Mouse (Mus musculus) ovary, postnatal 10 days (tissue): ENCODE measurements around the gene Hsd17b2.

Source experiments
- DNase-seq: peaks from one replicate; pipeline ENCODE4 v3.0.0; 2022; ENCODE audit warnings: low spot score

Hsd17b2 gene

GRCm38 (mm10) chr8:117701859-117702258 is at the start of gene Hsd17b2:
Hsd17b2 (plus strand) TSS chr8:117701904.
- DNase-seq = no peak

DNA sequence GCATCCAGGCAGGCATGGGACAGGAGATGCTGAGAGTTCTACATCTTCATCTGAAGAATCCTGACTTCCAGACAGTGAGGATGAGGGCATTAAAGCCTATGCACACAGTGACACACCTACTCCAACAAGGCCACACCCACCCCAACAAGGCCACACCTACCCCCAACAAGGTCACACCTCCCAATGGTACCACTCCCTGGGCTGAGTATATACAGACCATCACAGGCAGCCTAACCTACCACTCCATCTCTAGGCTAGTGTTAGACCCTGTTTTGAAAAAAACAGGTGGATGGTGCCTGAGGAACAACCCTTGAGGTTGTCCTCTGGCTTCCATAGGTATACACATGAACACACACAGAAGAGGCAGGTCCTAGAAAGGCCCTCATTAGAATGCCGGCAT is 49.4 kb upstream of the Hsd17b2 start:
- DNase-seq = no peak

DNA sequence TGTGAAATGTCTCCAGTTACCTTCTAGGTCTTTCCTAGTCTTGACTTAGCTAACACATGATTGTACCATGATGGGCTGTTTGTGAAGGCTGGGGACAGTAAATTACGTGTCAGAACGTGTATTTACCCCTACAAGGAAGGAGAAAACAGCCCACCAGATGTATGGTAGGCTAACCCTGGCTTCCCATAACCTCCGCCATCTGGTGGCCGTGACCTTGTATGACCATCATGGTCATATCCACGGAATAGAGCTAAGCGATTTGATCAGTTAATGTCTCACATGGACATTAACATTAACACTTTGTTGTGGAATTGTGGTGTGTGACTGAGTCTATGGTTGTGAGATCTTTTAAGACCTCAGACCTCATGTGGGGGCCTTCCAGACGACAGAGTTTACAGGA is 42.7 kb upstream of the Hsd17b2 start:
- DNase-seq = no peak

- DNase-seq = no peak
These were observed 41.2 kb upstream of the Hsd17b2 start for GRCm38 (mm10) chr8:117660358-117661031.

DNA sequence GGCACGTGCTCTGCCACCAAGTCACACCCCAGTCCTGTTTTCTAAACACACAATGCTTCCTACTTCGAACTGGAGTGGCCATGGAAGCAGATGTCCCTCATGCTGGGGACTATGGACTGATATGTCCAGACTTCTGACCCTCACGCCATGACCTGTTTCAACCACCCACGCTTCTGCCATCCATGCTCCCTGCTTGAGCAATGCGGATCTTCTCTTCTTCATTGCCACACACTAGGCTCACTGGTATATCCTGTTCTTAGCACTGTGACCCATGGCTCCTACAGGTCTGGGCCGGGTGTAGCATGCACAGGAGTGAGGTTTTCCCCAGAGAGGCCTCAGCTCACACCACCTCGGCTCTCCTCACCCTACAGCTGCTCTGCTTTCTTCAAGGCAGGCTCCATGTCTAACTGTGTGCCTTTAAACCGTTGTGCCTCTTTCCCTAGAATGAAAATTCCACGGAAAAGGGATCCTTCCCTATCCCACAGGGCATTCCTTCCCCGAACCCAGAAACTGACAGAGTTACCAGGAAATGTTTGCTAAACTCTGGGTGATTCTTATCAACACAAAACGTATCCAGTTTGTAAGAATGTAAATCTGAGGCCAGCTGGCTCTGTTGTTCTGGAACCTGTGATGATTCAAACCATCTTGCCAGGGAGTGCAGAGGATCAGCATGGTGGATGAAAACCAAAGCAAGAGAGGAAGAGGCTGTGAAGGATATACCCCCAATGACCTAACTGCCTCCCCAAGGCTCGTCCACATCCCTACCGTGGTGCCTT is 34.2 kb upstream of the Hsd17b2 start:
- no peak for DNase-seq

GRCm38 (mm10) chr8:117670461-117670860 is 31.2 kb upstream of the Hsd17b2 start:
- DNase-seq = no peak

GRCm38 (mm10) chr8:117672558-117672957 is 29.1 kb upstream of the Hsd17b2 start:
- no peak for DNase-seq

DNA sequence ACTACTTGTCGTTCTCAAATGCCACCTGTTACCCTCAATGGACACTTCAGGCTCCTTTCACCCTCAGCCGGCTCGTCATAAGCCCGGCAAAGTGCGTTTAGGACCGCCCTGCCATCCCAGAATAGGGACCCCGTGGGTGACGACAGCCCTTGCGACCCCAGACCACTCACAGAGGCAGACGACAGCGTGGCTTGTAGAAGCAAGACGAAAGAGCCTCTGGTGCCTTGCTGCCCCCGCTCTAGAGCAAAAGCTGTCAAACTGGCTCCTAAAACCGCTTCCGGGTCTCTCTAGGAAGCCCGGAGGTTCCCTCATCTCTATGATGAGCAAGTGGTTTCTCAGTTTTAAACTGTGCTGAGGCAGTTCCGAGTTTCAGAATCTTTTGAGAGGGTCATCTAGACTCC is 28.3 kb upstream of the Hsd17b2 start, which contains the start of gene Sdr42e1:
Gene Sdr42e1 (minus strand): TSS at position 260 of the 401 bp plus-strand sequence.
- peak; percentile 4 for DNase-seq

DNA sequence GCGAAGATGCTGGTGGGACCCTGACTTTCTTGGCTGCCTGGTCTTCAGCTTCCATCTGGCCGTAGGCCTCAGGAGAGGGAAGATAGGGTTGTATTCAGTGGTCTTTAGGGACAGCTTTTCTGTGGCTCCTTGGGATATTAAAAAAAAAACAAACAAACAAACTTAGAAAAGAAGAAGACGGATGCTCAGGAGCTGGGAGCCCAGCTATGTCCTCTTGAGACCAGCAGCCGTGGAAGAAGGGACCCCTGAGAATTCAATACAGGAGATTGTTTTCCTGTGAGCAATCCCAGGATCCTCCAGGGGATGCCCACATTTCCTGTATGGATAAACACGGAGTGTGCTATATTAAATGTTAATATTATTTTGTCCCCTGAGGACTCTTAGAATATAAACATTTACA is 26.5 kb upstream of the Hsd17b2 start:
- no peak for DNase-seq

- no peak for DNase-seq
These were observed 25.2 kb upstream of the Hsd17b2 start for GRCm38 (mm10) chr8:117676460-117676859.

- no peak for DNase-seq
These were observed 24.7 kb upstream of the Hsd17b2 start for GRCm38 (mm10) chr8:117677011-117677410.

- DNase-seq = no peak
These were observed 23.1 kb upstream of the Hsd17b2 start for GRCm38 (mm10) chr8:117678650-117679049.

DNA sequence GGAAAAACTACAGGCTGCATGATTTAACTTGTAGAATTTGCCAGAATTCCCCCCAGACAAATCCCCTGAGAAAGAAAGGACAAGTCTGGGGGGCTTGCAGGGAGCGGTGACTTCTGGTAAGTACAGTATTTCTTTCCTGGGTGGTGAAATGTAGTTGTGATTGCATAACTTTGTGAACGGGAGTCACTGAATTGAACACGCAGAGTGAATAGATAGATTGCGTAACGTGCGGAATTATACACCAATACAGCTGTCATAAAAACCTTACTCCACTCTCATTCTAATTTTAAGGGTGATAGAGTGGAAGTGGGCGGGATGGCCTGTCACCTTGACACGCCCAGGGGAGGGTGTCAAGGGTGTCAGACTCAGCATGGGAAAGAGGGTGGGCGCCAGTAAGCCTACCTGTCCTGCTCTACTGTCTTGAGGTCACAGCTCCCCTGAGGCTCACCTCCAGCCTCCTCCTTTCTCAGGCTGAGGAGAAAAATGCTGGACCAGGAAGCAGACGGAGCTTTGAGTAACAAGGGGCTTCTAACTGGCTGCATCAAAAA is 17.7 kb upstream of the Hsd17b2 start:
- no peak for DNase-seq

GRCm38 (mm10) chr8:117684504-117684903 is 17.2 kb upstream of the Hsd17b2 start:
- DNase-seq = no peak

- no peak for DNase-seq
These were observed 13.8 kb upstream of the Hsd17b2 start for GRCm38 (mm10) chr8:117687890-117688289.

- no peak for DNase-seq
These were observed 9.6 kb upstream of the Hsd17b2 start for GRCm38 (mm10) chr8:117692131-117692530.

DNA sequence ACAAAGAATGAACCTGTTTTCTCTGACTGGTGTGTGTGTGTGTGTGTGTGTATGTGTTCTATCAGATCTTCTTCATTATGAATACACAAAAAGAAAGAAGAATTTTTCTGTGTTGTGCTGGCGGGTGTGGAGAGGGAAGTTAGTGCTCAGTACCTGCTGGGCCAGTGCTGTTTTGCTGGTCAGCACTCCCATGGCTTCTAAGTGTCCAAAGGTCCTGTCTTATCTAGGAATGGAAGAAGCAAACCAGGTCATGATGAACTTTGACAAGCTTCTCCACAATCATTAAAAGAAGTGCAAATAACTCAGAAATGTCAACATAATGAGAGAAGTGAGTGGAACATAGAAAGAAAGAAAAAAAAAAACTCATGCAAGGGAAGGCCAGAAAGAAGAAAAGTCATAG is 6.1 kb upstream of the Hsd17b2 start:
- DNase-seq = no peak

DNA sequence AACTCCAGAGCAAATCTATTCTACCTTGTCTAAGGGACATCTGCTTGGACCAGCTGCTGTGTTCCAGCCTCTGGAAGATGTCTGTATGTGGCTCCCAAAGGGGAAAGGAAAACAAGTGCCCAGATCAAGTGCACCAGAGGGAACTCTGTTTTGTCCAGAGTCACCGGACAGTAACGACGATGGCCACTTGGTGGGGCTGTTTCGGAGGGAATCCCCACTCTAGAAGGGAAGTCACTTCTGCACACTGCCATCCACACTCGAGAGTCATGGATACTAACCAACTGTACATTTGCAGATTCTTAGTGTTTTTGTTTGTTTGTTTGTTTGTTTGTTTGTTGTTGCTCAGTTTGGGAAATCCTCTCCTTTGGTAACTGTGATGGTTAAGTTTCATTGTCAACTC is 4.5 kb upstream of the Hsd17b2 start:
- DNase-seq = no peak

DNA sequence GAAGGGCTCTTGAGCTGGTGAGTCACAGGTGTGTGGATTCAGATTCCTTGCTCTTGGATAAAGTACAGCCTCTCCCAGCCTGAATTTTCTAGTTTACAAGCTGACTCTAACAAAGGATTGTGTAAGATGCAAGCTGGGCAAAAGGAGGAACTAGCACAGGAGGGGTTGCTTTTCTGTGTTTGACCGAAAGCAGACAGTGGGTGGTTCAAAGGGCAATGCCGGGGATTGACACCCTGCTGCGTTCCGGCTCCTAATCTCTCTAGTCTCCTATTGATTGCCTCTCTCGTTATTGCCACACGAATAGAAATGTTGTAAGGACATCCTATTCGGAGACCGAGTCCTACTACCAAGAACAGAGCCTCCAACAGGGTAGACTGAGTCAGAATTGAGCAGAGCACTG is 1.0 kb upstream of the Hsd17b2 start:
- DNase-seq = no peak

GRCm38 (mm10) chr8:117701246-117701645 is 458 bp upstream of the Hsd17b2 start:
- no peak for DNase-seq

DNA sequence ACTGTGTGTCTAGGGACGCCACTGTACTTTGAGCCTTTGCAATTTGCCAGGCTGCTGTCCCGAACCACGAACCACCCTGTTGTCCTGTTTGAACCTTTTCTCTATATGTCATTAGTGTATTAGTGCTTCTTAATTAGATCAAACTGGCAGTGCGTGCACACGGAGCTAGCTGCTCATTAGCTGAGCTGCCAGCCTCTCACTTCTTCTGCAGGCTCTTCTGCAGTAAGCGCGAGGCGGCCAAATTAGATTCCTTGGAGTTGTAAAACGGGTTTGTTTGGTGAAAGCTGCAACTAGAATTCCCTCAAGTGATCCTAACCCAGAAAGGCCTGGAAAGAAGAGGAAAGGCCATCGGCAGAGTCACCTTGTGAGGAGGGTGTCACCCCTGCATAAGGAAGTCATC is 997 bp downstream of the Hsd17b2 start:
- no peak for DNase-seq

DNA sequence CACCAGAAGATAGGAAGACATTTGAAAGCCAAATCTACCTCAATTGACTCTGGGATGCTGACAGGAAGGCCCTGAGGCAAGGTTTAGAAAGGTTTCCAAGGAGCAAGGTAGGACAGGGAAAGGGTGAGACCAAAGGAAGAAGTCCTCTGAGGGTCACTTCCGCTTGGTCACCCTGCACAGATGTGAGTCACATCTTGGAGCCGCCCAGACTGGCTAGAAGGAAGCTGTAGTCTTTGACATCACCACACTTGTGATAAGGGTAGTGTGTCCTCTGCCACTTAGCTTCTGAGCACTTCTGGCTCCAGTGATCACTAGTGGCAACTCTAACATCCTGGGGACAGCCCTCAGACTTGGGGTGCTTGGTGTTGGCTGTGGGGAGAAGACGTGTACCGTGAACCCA is 4.4 kb downstream of the Hsd17b2 start:
- no peak for DNase-seq

DNA sequence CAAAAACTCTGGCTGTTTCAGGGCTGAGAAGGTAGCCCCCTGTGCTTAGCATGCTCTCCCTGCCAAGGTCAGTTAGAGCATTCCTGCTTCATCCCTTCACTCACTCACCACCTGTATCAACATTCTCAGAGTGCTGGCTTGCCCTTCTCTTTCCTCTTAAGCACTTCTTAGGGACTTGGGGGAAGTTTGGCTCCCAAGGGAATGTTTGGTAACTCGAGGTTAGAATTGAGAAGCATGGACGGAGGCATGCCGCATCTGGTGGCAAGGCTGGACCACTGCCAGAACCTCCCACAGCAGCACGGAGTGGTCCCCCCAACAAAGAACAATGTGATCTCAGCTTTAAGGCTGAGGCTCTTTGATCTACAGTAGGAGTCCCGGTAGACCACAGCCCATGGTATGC is 10.5 kb downstream of the Hsd17b2 start:
- DNase-seq = no peak
